Mouse (Mus musculus) 3T3-L1 (cell line): Measurements from ENCODE around the gene Fntb.

Source experiments
- DNase-seq: peaks from one replicate; pipeline ENCODE4 v3.0.0-alpha.2; 2015; ENCODE audit warnings: low read depth, low spot score

The Fntb gene

DNA sequence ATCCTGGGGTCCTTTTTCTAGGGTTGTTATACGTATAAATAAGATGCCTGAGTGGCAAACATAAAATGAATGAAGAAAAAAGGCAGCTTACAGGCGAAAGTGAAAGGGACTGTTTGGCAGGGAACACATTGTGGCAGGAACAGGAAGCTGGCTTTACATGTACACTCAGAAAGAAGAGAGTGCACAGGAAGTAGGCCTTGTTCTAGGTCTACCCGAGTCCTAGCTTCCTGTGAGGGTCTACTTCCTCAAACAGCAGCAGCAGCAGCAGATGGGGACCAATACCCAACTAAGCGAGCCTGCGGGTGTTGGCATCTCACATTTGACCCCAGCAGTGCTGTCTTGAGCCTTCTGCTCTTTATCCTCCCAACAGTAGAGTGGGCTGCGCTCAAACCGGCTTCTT is 121.4 kb downstream of the Fntb start:
- no peak for DNase-seq

GRCm38 (mm10) chr12:76887941-76888340 is 122.6 kb downstream of the Fntb start:
- DNase-seq, result no peak

GRCm38 (mm10) chr12:76889404-76890184 is 124.2 kb downstream of the Fntb start:
- no peak for DNase-seq

DNA sequence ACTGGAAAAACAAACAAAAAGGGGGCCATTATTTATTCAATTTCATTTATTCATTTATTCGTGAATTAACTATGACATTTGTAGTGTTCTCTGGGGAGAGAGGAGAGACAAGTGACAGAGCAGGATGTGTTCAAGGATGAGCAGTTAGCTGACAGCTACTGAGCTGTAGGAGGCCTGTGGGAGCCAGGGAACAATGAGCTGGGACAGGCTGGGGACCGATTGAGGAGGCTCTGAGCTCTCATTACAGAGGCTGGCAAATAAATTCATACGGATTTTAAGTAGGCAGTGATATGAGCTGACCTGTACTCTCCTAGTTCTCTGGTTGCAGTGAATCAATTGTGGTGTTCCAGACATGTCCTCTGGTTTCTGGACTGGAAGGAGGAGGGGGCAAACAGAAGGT is 125.8 kb downstream of the Fntb start:
- DNase-seq, result no peak

DNA sequence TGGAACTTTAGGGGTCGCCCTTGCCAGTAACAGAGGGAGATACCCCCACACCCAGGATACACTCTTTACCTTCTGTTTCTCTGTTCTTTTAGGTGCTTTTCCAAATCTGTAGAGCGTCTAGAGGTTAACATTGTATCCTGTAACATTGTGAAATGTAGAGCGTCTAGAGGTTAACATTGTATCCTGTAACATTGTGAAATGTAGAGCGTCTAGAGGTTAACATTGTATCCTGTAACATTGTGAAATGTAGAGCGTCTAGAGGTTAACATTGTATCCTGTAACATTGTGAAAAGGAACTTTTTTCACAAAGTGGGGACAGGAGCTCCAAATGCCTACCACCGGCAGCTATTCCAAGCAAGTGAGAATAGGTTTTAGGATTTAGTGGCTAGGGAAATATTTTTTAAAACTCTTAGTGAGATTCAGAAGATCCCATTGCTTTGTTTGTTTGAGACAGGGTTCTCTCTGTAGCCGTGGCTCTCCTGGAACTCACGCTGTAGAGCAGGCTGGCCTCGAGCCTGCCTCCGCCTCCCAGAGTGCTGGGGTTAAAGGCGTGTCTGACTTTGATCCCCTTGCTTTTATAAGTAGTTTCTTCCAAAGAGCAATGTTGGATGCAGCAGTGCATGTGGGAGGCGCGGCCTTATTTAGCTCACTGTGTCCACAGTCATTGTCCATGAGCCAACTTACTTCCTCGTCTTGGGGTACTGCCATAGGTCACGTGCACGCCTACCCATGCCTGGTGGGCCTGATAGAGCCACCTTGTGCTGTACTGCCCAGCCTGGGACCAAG is 127.7 kb downstream of the Fntb start:
- no peak for DNase-seq

DNA sequence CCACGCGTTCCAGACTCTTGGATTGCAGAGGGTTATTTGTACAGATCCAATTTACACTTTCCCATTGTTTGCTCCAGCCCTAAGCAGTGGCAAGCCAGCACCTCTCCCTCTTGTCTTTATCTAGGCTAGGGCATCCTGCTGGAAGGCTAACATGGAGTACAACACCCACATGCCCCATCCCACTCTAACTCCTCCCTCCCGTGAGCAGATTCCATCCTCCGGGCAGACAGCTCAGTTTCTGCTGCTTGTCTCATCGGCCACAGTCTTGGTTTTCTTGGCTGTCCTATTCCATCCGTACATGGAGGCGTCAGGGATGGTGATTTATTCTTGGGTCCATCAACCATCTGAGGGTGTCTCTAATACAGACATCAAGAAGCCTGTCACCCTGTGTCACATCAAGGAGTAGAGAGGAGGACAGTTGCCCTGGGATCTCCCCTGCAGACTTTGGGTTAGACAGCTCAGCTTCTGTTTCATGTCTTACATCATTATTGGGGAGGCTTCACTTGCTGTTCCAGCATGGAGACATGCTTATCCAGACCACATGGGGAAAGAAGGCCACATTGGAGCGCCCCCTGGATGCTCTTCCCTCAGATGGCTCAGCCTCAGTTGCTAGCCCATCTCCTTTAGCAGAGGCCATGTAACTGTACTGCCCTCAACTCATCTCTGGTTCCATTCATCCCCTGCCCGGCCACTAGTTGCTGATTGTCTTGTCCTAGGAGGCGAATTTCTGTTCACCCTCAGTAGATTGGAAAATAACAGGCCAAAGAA is 129.6 kb downstream of the Fntb start:
- DNase-seq, result peak; percentile 7

- DNase-seq, result no peak
Measured at GRCm38 (mm10) chr12:76895777-76896176, 130.4 kb downstream of the Fntb start.

DNA sequence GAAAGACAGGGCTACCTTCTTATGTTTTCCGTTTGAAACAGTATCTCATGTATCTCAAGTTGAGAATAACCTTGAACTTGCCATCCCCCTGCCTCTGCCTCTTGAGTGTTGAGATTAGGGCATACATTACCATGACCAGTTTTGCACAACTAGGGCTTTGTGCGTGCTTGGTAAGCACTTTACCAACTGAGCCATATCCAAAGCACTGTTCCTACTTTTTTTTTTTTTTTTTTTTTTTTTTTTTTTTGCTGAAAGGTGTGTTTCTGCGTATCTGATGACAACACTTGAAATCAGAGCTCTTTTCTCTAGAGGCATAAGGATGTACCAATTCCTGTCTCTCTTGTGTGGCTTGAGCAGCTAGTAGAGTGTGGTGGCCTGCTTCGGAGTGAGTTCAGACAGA is 131.2 kb downstream of the Fntb start:
- DNase-seq, result no peak

DNA sequence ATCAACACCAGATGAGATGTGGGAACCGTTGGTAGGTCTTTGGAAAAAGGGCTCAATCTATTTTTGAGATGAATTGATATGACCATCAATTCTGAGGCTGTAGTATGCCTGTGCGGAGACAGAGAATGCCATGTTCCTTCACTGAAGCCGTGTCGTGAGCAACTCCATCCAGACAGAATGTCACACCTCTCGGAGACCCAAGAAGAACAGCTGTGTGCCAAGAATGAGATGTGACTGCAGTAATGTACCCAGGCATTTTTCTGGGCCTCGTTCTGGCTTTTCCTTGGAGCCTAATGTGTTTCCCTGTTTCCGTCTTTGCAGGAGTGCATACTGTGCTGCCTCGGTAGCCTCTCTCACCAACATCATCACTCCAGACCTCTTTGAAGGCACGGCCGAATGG is 131.6 kb downstream of the Fntb start:
- no peak for DNase-seq

DNA sequence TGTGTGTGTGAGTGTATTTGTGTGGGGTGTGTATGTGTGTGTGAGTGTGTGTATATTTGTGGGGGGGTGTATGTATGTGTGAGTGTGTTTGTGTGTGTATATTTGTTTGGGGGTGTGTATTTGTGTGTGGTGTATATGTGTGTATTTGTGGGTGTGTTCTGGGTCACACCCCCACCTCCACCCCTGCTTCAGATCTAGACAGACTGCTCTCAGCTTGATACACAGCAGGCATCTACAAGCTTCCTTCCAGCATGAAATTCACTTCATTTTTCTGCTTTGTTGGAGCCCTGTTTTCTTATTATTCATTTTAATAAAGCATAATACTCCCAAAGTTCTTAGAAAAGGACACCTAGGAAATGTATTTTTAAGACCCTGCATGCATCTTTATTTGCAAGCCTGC is 132.8 kb downstream of the Fntb start:
- no peak for DNase-seq

GRCm38 (mm10) chr12:76899261-76899975 is 134.0 kb downstream of the Fntb start:
- no peak for DNase-seq

DNA sequence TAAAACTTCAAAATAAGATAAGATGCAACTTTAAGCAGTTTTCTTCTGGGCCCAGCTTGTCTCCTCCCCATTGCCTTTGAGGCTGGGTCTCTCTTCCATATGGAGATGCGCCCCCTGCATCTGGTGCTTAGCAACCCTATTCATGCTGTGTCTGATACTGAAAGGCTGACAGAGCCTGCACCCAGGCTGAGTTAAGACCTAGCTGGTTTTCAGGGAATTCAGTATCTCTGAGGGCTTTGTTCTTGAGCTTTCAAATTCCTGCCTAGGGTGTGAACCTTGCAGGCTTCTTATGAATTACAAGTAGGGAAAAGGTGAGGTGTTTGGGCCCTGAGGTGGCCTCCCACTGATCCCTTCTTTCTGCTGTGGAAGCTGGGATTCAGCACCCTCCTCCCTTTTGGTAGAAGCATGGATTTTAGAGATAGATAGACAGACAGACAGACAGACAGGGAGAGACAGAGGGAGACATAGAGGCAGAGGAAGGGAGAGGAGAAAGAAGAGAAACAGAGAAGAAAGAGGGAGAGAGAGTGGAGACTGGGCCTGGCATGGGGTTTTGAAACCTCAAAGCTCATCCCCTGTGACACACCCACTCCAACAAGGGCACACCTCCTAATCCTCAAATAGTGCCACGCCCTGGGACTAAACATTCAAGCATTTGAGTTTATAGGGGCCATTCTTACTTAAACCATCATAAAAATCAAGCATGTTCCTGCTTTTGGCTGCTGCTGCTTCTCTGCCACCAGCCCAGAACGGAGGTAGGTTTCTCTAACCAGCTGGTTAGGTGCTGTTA is 136.3 kb downstream of the Fntb start:
- DNase-seq, result no peak

- DNase-seq, result no peak
Measured at GRCm38 (mm10) chr12:76906278-76906677, 140.9 kb downstream of the Fntb start.

GRCm38 (mm10) chr12:76909218-76909617 is 143.8 kb downstream of the Fntb start:
- DNase-seq, result no peak

DNA sequence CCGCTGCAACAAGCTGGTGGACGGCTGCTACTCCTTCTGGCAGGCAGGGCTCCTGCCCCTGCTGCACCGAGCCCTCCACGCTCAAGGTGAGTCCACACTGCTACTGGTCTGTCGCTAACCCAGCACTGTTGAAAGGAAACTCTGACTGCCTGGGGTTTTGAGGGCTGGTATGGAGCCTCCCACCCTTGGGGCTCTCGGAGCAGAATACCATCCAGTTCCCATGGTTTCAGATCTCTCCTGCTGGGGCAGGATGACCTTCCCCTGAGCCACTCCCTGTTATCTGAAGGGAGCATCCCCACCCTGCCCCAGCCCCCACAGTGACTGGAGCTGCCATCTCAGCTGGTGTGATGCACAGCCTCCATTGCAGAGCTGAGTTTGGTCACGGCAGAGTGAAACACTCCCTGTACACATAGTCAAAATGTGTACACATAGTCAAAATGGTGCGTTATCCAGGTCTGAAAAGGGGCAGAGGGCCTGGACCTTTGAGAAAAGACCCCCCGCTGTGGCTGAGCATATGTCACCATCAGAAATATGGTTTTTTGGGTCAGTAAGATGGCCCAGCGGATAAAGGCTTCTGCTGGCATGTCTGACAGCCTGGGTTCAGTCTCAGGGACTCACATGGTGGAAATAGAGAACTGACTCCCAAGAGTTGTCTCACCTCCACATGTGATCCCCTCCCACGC is 145.0 kb downstream of the Fntb start:
- no peak for DNase-seq

GRCm38 (mm10) chr12:76911171-76911726 is 145.9 kb downstream of the Fntb start:
- no peak for DNase-seq

DNA sequence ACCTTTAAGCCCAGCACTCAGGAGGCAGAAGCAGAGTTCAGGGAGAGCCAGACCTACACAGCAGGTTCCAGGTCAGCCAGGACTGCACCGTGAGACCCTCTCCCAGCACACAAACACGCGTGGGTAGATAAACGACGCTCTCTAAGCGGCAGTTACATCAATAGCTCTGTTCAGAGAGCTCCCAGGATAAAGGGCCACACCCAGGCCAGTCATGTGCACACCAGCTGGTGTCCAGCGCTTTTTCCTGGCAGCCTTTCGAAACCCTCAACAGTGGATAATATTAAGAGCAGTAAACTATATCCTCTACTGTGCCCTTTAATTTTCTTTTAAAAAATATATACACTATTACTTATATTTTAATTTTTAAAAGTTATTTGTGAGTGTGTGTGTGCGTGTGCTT is 146.8 kb downstream of the Fntb start:
- DNase-seq, result no peak

DNA sequence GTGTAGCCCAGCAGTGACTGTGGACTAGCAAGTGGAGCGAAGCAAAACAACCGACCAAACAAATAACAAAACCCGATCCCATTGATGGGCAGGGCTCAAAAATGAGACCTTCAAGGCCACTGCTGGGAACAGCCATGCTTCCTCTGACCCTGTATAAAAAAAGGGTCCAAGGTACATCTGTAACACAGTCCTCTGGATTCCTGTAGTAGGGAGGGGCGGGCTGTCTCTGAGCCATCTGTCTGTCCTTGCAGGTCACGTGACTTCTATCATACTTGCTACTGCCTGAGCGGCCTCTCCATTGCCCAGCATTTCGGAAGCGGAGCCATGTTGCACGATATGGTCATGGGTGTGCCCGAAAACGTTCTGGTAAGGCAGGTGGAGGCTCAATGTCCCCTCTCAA is 150.8 kb downstream of the Fntb start:
- DNase-seq, result no peak

DNA sequence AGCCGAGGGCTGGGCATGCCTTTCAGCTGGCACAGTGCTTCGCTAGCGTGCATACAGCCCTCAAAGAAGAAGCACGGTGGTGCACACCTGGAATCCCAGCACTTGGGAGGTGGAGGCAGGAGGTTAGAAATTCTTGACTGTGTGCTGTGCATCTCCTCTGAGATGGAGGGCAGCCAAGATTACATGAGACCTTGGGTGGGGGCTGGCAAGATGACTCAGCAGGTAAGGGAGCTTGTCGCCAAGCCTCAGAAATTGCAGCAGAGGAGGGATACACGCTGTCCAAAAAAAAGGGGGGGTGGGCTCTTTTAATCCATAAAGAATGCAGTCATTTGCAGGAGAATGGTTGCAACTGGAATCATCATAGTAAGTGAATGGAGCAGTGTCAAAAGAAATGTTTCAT is 152.7 kb downstream of the Fntb start:
- DNase-seq, result peak; percentile 25

DNA sequence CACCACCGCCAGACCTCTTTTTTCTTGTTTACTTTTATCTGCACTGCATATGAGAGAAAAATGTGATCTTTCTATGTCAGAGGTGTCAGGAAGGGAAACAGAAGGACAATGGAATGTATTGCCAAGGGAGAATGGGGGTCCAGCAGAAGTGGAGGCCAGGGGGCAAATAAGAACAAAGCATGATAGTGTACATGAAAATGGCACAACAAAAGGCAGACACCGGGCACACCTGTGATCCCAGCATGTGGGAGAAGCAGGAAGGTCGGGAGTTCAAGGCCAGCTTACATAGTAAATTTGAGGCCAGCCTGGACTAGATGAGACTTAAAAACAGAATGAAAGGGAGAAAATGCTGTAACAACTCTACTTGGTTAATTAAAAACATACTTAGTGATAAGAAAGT is 153.5 kb downstream of the Fntb start:
- DNase-seq, result no peak
